Mouse (Mus musculus): ENCODE measurements around the gene Zfp428.

- TF ChIP-seq CTCF (IDR thresholded peaks at IDR 0.05; ENCODE audit: low read depth, low read length), result no peak
- TF ChIP-seq POLR2A (IDR thresholded peaks at IDR 0.05; ENCODE audit: extremely low read depth, insufficient read depth, low read length), result no peak
Observed at GRCm38 (mm10) chr7:24488303-24488702, 18.5 kb upstream of the Zfp428 start.
